In the genomic region with DNA sequence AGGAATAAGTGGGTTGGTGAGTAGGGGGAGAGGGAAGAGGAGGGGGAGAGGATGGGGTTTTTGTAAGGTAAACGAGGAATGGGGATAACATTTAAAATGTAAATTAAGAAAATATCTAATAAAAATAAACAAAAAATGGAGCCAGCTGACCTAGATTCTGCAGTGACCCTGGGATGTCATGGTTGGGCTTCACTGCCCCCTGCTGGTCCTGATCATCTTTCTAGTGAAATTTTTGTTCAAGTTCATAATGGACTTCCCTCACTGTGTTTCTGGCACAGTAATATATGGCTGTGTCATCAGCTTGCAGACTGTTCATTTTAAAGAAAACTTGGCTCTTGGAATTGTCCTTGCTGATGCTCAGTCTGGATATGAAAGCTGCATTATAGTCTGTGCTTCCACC, we compare ENCODE assay signal across 21 mouse cellular contexts. TPM values are rescaled to one million over a fixed set of nuclear protein-coding genes. Genes with fewer than 3 reads are reported as not detected.
DNase-seq lines count a peak whose midpoint lies in the region; ATAC-seq and TF ChIP-seq lines count a peak whose summit lies in the region.
"Had no signal": no experiment of that assay in that cellular context is flagged by ENCODE, and none has a peak within 500 bp of the region (broad histone marks: within the 10 kb centered on the region; RNA-seq: fewer than 3 reads in every experiment).

No protein-coding gene starts in this region.

- no peaks in the 10 kb centered on the region for H3K27me3 ChIP-seq in kidney, postnatal 0 days (ENCODE audit: insufficient read depth, low read length)
- H3K27me3 ChIP-seq in midbrain, embryonic 10.5 days (ENCODE audit: low read depth, poor library complexity, severe bottlenecking): no peaks in the 10 kb centered on the region

- no peak overlapping the region for H3K27ac ChIP-seq in kidney, postnatal 0 days
- H3K27ac ChIP-seq in midbrain, embryonic 10.5 days (replicated peaks): no peak overlapping the region
- H3K27ac ChIP-seq: embryonic facial prominence, embryonic 10.5 days; hindbrain, postnatal 0 days had no signal

- 0 out of 2 replicates have a peak, but pooled peaks have one; percentile 10 for TF ChIP-seq CTCF in kidney, postnatal 0 days (IDR thresholded peaks at IDR 0.05; ENCODE audit: low read depth)

- H3K36me3 ChIP-seq in kidney, postnatal 0 days (ENCODE audit: insufficient read depth, low read length): no peaks in the 10 kb centered on the region
- no peaks in the 10 kb centered on the region for H3K36me3 ChIP-seq in midbrain, embryonic 10.5 days
- H3K36me3 ChIP-seq: embryonic facial prominence, embryonic 10.5 days; G1E had no signal

- H3K4me2 ChIP-seq in kidney, postnatal 0 days (ENCODE audit: low read length): no peak overlapping the region

- no peaks in the 10 kb centered on the region for H3K4me1 ChIP-seq in kidney, postnatal 0 days (replicated peaks; ENCODE audit: insufficient read depth, low read length)
- no peaks in the 10 kb centered on the region for H3K4me1 ChIP-seq in midbrain, embryonic 10.5 days
- H3K4me1 ChIP-seq: embryonic facial prominence, embryonic 10.5 days had no signal

- H3K9ac ChIP-seq in kidney, postnatal 0 days (ENCODE audit: low read depth, low read length): no peak overlapping the region

- H3K9me3 ChIP-seq in kidney, postnatal 0 days (replicated peaks; ENCODE audit: low read length): no peaks in the 10 kb centered on the region
- H3K9me3 ChIP-seq in midbrain, embryonic 10.5 days (replicated peaks): peaks cover 21% of the 10 kb centered on the region; the same call in 1 of the 2 replicates

- no peak for DNase-seq in kidney, postnatal 0 days (ENCODE audit: low spot score)
- no peak for DNase-seq in kidney, adult 18-20 months
- peak; percentile 41 to 43 for DNase-seq in B cell, adult 2 months
- peak; percentile 8 for DNase-seq in ZHBTc4 (ENCODE audit: low read depth, low spot score)
- DNase-seq in naive thymus-derived CD4-positive, alpha-beta T cell, adult 2 months (ENCODE audit: low read depth): peak; percentile 37
- no peak for DNase-seq in midbrain, embryonic 10.5 days (ENCODE audit: low spot score)
- no peak for DNase-seq in heart, postnatal 4 days
- DNase-seq: cerebellum, postnatal 14 days; kidney, postnatal 10 days; layer of hippocampus, adult 9-11 months; liver; right cerebral cortex, postnatal 25 days had no signal

- no peak for ATAC-seq in kidney, postnatal 0 days (replicated peaks; ENCODE audit: low FRiP score, low read depth)
- ATAC-seq: hindbrain, postnatal 0 days had no signal

- 63% methylated on average over 1 of the region's 1 CpGs for WGBS in kidney, postnatal 0 days
- 78% methylated on average over 1 of the region's 1 CpGs for WGBS in midbrain, embryonic 10.5 days

- H3K4me3 ChIP-seq in kidney, postnatal 0 days (replicated peaks; ENCODE audit: low read depth, low read length): no peak overlapping the region
- no peak overlapping the region for H3K4me3 ChIP-seq in midbrain, embryonic 10.5 days
- H3K4me3 ChIP-seq: embryonic facial prominence, embryonic 10.5 days; myocyte had no signal

RNA-seq across cellular contexts. Expression of gene Adam6a, which starts 44.3 kb away (rescaled TPM):
- polyA plus RNA-seq in kidney, postnatal 0 days (2015; fragmentation: Nextera tagmentation; extraction: Ambion mirVana): not detected in 2 replicates
- polyA plus RNA-seq in midbrain, embryonic 10.5 days (2016; fragmentation: Nextera tagmentation; extraction: Ambion mirVana): not detected in 2 replicates
- total RNA-seq in heart, postnatal 4 days (2021): not detected
- total RNA-seq: heart, postnatal 25 days; hindbrain, postnatal 0 days; left cerebral cortex, postnatal 14 days had no signal
- polyA plus RNA-seq: embryonic facial prominence, embryonic 10.5 days; frontal cortex, adult 2 months; G1E; hindbrain, postnatal 0 days; lung, embryonic 16.5 days; myocyte; stomach, embryonic 16.5 days had no signal

Comparison
In these comparisons a context has a peak if more than half of its experiments do, and no peak if none do; other contexts are left out.
1. DNase-seq: peak in B cell, adult 2 months (2 of 2), ZHBTc4 (single experiment) and naive thymus-derived CD4-positive, alpha-beta T cell, adult 2 months (single experiment); none in kidney, postnatal 0 days (single experiment), kidney, adult 18-20 months (single experiment), midbrain, embryonic 10.5 days (single experiment) and heart, postnatal 4 days (single experiment).